Mouse (Mus musculus) hindbrain, postnatal 0 days (tissue): ENCODE results near the gene Polm. TPM values are rescaled to one million over a fixed set of nuclear protein-coding genes. Genes with fewer than 3 reads are reported as not detected.
"Not testable (repeated sequence)": the region's sequence is repeated elsewhere in the genome, so short reads cannot be mapped to it uniquely, and the experiment has no call there.

Source experiments
- ATAC-seq: fragments of 200-750 bp; cut with Nextera tagmentation; 2 replicates; pipeline ENCODE4 v1.8.0; 2017; ENCODE audit warnings: mild to moderate bottlenecking, moderate TSS enrichment, moderate library complexity
- DNase-seq: peaks from one replicate; pipeline ENCODE4 v3.0.0-alpha.2; 2015; ENCODE audit warnings: low spot score
- H3K27ac ChIP-seq: fragments of 300-500 bp; sonication (generic); 2 replicates; pipeline ENCODE4 v1.5.1; 2014; ENCODE audit warnings: mild to moderate bottlenecking
- H3K27me3 ChIP-seq: fragments of 300-500 bp; sonication (generic); 2 replicates; pipeline ENCODE4 v1.6.1; 2014; ENCODE audit warnings: low read length, mixed read lengths; ENCODE audit not compliant: insufficient read depth
- H3K36me3 ChIP-seq: fragments of 300-500 bp; sonication (generic); 2 replicates; pipeline ENCODE4 v1.6.1; 2014; ENCODE audit warnings: low read length, mixed read lengths; ENCODE audit not compliant: insufficient read depth
- H3K4me1 ChIP-seq: fragments of 300-500 bp; sonication (generic); 2 replicates; pipeline ENCODE4 v1.6.1; 2014; ENCODE audit warnings: antibody characterized with exemption, low read length, mixed read lengths; ENCODE audit not compliant: insufficient read depth
- H3K4me2 ChIP-seq: fragments of 300-500 bp; sonication (generic); 2 replicates; pipeline ENCODE4 v1.6.1; 2014; ENCODE audit warnings: low read depth, mild to moderate bottlenecking, low read length, moderate library complexity, mixed read lengths
- H3K4me3 ChIP-seq: fragments of 300-500 bp; sonication (generic); 2 replicates; pipeline ENCODE4 v1.5.1; 2014; ENCODE audit warnings: low read length
- H3K9ac ChIP-seq: fragments of 300-500 bp; sonication (generic); replicated peaks from 2 replicates; pipeline ENCODE4 v1.6.1; 2014; ENCODE audit warnings: mild to moderate bottlenecking, low read length, moderate library complexity, mixed read lengths
- H3K9me3 ChIP-seq: fragments of 300-500 bp; sonication (generic); 2 replicates; pipeline ENCODE4 v1.6.1; 2016; ENCODE audit warnings: low read length, mixed read lengths
- CTCF ChIP-seq: IDR thresholded peaks from 2 replicates; pipeline ENCODE4 v1.5.1; 2016; ENCODE audit warnings: antibody characterized with exemption, control low read depth, low read depth
- WGBS: fragments of 180-500 bp; shearing (Covaris S2); extraction: QIAGEN DNeasy Blood & Tissue Kit; methylation state at CpG from one replicate; pipeline ENCODE4 v1.1.7; 2014; 5-methylcytosine and 5-hydroxymethylcytosine counted together
- polyA plus RNA-seq: library from polyadenylated mRNA; unstranded; fragments of >200 nt; fragmentation: Nextera tagmentation; extraction: Ambion mirVana; gene quantifications from 2 replicates; pipeline ENCODE4 v1.2.1, GENCODE M21; 2015
- total RNA-seq: library from RNA; depleted of rRNA; stranded (reverse); fragments of >200 nt; gene quantifications from 2 replicates; pipeline ENCODE4 v1.2.3, GENCODE M21; 2014

The Polm gene
- total and polyA plus RNA-seq, 2 experiments from 2014 or later, result 6.2 to 14.7 TPM

DNA sequence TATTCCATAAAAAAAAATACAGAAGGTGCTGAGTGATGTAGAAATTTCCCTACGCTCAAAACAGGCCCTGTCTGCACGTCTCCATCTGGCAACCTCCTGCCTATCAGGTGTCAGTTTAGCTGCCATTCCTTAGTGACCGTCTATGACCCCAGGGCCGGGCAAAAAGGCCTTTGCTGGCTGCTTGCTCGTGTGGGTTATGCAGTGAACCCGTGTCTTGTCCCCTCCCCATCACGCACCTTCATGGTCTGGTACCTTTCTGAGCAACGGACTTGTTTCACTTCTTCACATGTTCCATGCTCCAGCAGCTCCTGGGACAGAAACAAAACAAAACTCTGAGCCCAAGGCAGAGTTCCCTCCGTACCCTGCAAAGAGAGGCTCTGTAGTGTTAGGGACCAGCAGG is 3.3 kb downstream of the Polm start:
- no peaks in the 10 kb centered on the region for H3K9me3 ChIP-seq
- no peak overlapping the region for H3K4me3 ChIP-seq
- peaks cover 17% of the 10 kb centered on the region for H3K36me3 ChIP-seq
- H3K9ac ChIP-seq, result no peak overlapping the region
- no peak for TF ChIP-seq CTCF
- no peaks in the 10 kb centered on the region for H3K27me3 ChIP-seq
- 90% methylated on average over 9 of the region's 9 CpGs for WGBS
- H3K27ac ChIP-seq, result no peak overlapping the region
- no peaks in the 10 kb centered on the region for H3K4me1 ChIP-seq
- ATAC-seq (no peak), DNase-seq (no peak)
- no peak overlapping the region for H3K4me2 ChIP-seq

GRCm38 (mm10) chr11:5829327-5829726 is 8.5 kb downstream of the Polm start:
- no peaks in the 10 kb centered on the region for H3K27me3 ChIP-seq
- H3K9ac ChIP-seq, result no peak overlapping the region
- ATAC-seq, result no peak
- H3K27ac ChIP-seq, result no peak overlapping the region
- no peaks in the 10 kb centered on the region for H3K9me3 ChIP-seq
- no peak for DNase-seq
- no peak overlapping the region for H3K4me3 ChIP-seq
- peaks cover 32% of the 10 kb centered on the region for H3K36me3 ChIP-seq
- no peak for TF ChIP-seq CTCF
- H3K4me2 ChIP-seq, result no peak overlapping the region
- 94% methylated on average over 12 of the region's 12 CpGs for WGBS
- H3K4me1 ChIP-seq, result no peaks in the 10 kb centered on the region

DNA sequence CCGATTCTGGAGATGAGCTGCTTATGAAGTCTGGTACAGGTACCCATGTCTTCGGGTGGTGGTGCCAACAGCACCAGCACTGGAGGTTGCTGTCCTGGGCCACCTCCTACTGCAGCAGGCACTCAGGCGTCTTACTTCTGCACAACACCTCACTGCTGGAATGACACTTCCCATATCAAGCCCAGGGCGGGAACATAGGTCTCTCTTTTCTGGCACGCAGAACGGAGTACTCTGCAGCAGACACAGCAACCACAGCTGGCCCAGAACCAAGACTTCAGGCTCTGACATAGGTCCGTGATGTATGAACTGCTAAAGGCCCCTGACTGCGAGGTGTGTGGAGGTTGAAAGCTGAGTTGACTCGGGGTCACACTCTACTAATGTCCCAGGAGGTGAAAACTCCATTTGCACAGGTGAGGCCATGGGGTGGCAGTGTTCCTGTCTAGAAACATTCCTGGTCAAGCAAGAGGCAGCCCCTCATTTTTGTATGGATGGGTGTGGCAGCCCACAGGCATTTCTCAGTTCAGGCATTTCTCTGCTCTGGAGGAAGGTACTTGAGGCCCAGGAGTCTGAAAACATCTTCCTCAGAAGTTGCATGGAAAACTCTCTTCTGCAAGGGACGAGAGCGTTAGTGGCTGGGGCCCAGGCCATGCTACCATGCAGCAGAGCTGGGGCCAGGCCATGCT is 9.2 kb downstream of the Polm start:
- H3K9me3 ChIP-seq, result no peaks in the 10 kb centered on the region
- H3K4me2 ChIP-seq, result no peak overlapping the region
- no peaks in the 10 kb centered on the region for H3K27me3 ChIP-seq
- ATAC-seq (no peak), DNase-seq (no peak)
- H3K4me3 ChIP-seq, result no peak overlapping the region
- H3K36me3 ChIP-seq, result peaks cover 32% of the 10 kb centered on the region
- no peak overlapping the region for H3K9ac ChIP-seq
- no peak for TF ChIP-seq CTCF
- no peak overlapping the region for H3K27ac ChIP-seq
- H3K4me1 ChIP-seq, result no peaks in the 10 kb centered on the region
- 90% methylated on average over 11 of the region's 11 CpGs for WGBS

DNA sequence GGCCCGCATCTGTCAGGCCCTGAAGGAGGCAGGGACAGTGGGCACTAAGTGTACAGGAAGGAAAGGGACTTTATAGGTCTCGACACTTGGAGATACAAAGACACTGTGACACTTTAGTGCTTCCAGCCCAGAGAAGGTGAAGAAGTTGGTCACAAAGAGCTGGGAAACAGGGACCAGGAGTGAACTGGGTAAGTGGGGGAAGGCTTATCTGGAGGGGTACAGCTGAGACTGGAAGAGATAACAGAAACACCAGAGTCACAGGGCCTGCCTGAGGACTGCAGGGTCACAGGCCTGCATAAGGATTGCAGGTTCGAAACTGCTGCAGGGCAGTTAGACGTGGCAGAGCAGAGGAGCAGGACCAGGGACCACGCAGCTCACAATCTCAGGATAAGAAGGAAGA is 9.9 kb downstream of the Polm start:
- DNase-seq (no peak), ATAC-seq (no peak)
- Histone ChIP-seq H3K9me3 (no peaks in the 10 kb centered on the region), H3K27me3 (no peaks in the 10 kb centered on the region), H3K4me2 (no peak overlapping the region), H3K36me3 (peaks cover 32% of the 10 kb centered on the region), H3K4me3 (no peak overlapping the region), H3K4me1 (no peaks in the 10 kb centered on the region), H3K27ac (no peak overlapping the region), H3K9ac (no peak overlapping the region)
- 91% methylated on average over 5 of the region's 5 CpGs for WGBS
- TF ChIP-seq CTCF, result no peak

GRCm38 (mm10) chr11:5825432-5825831 is 12.4 kb downstream of the Polm start:
- Histone ChIP-seq H3K4me3 (no peak overlapping the region), H3K4me2 (no peak overlapping the region), H3K9me3 (no peaks in the 10 kb centered on the region), H3K27ac (no peak overlapping the region), H3K36me3 (peaks cover 18% of the 10 kb centered on the region), H3K4me1 (no peaks in the 10 kb centered on the region), H3K9ac (no peak overlapping the region), H3K27me3 (no peaks in the 10 kb centered on the region)
- no peak for TF ChIP-seq CTCF
- DNase-seq, result no peak
- ATAC-seq, result no peak

- no peaks in the 10 kb centered on the region for H3K36me3 ChIP-seq
- TF ChIP-seq CTCF, result no peak
- no peaks in the 10 kb centered on the region for H3K27me3 ChIP-seq
- H3K9me3 ChIP-seq, result no peaks in the 10 kb centered on the region
- no peak overlapping the region for H3K4me3 ChIP-seq
- no peak overlapping the region for H3K4me2 ChIP-seq
- H3K4me1 ChIP-seq, result no peaks in the 10 kb centered on the region
- DNase-seq (no peak), ATAC-seq (no peak)
- H3K27ac ChIP-seq, result no peak overlapping the region
- no peak overlapping the region for H3K9ac ChIP-seq
- 67% methylated on average over 2 of the region's 2 CpGs for WGBS
Measured at GRCm38 (mm10) chr11:5819223-5819622, 18.6 kb downstream of the Polm start.

- Histone ChIP-seq H3K9me3 (no peaks in the 10 kb centered on the region), H3K4me2 (no peak overlapping the region), H3K9ac (no peak overlapping the region), H3K4me1 (no peaks in the 10 kb centered on the region), H3K27ac (no peak overlapping the region), H3K36me3 (no peaks in the 10 kb centered on the region), H3K27me3 (no peaks in the 10 kb centered on the region), H3K4me3 (no peak overlapping the region)
- no peak for TF ChIP-seq CTCF
- DNase-seq (no peak), ATAC-seq (no peak)
- whole genome bisulfite sequencing, result 78% methylated on average over 10 of the region's 10 CpGs
Measured at GRCm38 (mm10) chr11:5813381-5813780, 24.4 kb downstream of the Polm start.

DNA sequence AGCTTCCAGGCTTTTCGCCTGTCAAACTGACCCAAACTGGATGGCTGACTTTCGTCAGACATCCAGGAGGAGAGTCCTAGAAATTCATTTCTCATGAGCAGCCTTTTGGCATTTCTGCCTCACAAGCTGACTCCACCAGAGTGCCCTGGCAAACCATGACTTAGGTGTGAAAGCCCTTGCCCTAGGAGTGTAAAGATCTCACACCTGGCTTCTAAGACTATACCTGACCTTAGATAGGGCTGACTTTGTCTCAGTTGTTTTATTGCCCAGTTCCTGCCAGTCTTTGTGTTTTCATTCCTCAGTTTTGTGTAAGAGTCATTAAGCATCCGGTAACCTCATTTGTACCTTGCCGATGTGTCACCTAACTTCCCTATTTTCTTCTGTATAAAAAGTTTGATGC is 28.3 kb downstream of the Polm start:
- not testable (repeated sequence) for H3K4me2 ChIP-seq, H3K9me3 ChIP-seq, H3K36me3 ChIP-seq, DNase-seq, H3K4me1 ChIP-seq, H3K27ac ChIP-seq, H3K9ac ChIP-seq, H3K27me3 ChIP-seq, ATAC-seq, H3K4me3 ChIP-seq
- 94% methylated on average over 4 of the region's 4 CpGs for WGBS
